Mouse (Mus musculus) testis, adult 2 months (tissue): ENCODE data around the gene Etnppl. TPM values are rescaled to one million over a fixed set of nuclear protein-coding genes. Genes with fewer than 3 reads are reported as not detected.

Source experiments
- H3K27ac ChIP-seq: fragments of 200-500 bp; 2 replicates; pipeline ENCODE4 v1.5.1; 2012; ENCODE audit warnings: low read depth, low read length; ENCODE audit not compliant: control insufficient read depth, insufficient read depth
- H3K27me3 ChIP-seq: fragments of 200-500 bp; 2 replicates; pipeline ENCODE4 v1.6.1; 2012; ENCODE audit warnings: mild to moderate bottlenecking, low read length, moderate library complexity; ENCODE audit not compliant: control insufficient read depth, insufficient read depth
- H3K36me3 ChIP-seq: fragments of 200-500 bp; 2 replicates; pipeline ENCODE4 v1.6.1; 2012; ENCODE audit warnings: mild to moderate bottlenecking, low read length; ENCODE audit not compliant: control insufficient read depth, insufficient read depth
- H3K4me1 ChIP-seq: fragments of 200-500 bp; 2 replicates; pipeline ENCODE4 v1.6.1; 2012; ENCODE audit warnings: low read length; ENCODE audit not compliant: control insufficient read depth, insufficient read depth
- H3K4me3 ChIP-seq: fragments of 200-500 bp; 2 replicates; pipeline ENCODE4 v1.5.1; 2012; ENCODE audit warnings: low read depth, mild to moderate bottlenecking, low read length, moderate library complexity, mixed read lengths; ENCODE audit not compliant: control insufficient read depth
- CTCF ChIP-seq: fragments of 200-500 bp; IDR thresholded peaks from 2 replicates; pipeline ENCODE4 v1.5.1; 2012; ENCODE audit warnings: low read depth, mild to moderate bottlenecking, inconsistent platforms, low read length, moderate library complexity; ENCODE audit not compliant: control insufficient read depth, insufficient read depth, insufficient replicate concordance
- POLR2A ChIP-seq: fragments of 200-500 bp; IDR thresholded peaks from 2 replicates; pipeline ENCODE4 v1.6.1; 2012; ENCODE audit warnings: low read depth, mild to moderate bottlenecking, inconsistent platforms, low read length, moderate library complexity; ENCODE audit not compliant: control insufficient read depth
- polyA plus RNA-seq: library from polyadenylated mRNA; depleted of rRNA; stranded (reverse); fragments of >200 nt; gene quantifications from 2 replicates; pipeline ENCODE4 v1.2.3, GENCODE M21; 2012; rRNA removed

The Etnppl gene
- polyA plus RNA-seq, 1 experiment, result not detected

- TF ChIP-seq CTCF, result no peak
- TF ChIP-seq POLR2A, result no peak
- Histone ChIP-seq H3K27ac (no peak overlapping the region), H3K4me1 (peaks cover 5% of the 10 kb centered on the region), H3K4me3 (no peak overlapping the region), H3K27me3 (no peaks in the 10 kb centered on the region), H3K36me3 (no peaks in the 10 kb centered on the region)
These were observed 69.8 kb downstream of the Etnppl start for GRCm38 (mm10) chr3:130687051-130687450.

Other genes starting within 250 kb of the Etnppl start
- 23.3 and 27.2 TPM in 2 replicates for gene Ostc, start 92.0 kb downstream of the Etnppl start, polyA plus RNA-seq
- gene Rpl34, start 113.0 kb downstream of the Etnppl start, polyA plus RNA-seq, result 979 and 1,049 TPM in 2 replicates